Mouse (Mus musculus): ENCODE measurements around the gene Rnf185. TPM values are rescaled to one million over a fixed set of nuclear protein-coding genes. Genes with fewer than 3 reads are reported as not detected.

The Rnf185 gene
- polyA plus RNA-seq, 1 experiment, result not detected

GRCm38 (mm10) chr11:3454506-3454905 lies 2.3 kb upstream of the Rnf185 start:
- H3K4me1 ChIP-seq (ENCODE audit: control insufficient read depth, insufficient read depth, low read length), result peaks cover 6% of the 10 kb centered on the region; the same call in 1 of the 2 replicates
- H3K4me3 ChIP-seq (ENCODE audit: insufficient read depth, low read depth, low read length), result no peak overlapping the region
- WGBS, result 96% methylated on average over 3 of the region's 3 CpGs
- TF ChIP-seq POLR2A (IDR thresholded peaks at IDR 0.05; ENCODE audit: insufficient read depth, low read depth, low read length), result no peak
- no peak for TF ChIP-seq CTCF (IDR thresholded peaks at IDR 0.05; ENCODE audit: insufficient read depth, low read depth, low read length)
- H3K27ac ChIP-seq (ENCODE audit: insufficient read depth, low read depth, low read length), result no peak overlapping the region

GRCm38 (mm10) chr11:3453467-3453866 lies 1.3 kb upstream of the Rnf185 start:
- no peak overlapping the region for H3K27ac ChIP-seq (ENCODE audit: insufficient read depth, low read depth, low read length)
- 71% methylated on average over 6 of the region's 6 CpGs for WGBS
- no peak for TF ChIP-seq CTCF (IDR thresholded peaks at IDR 0.05; ENCODE audit: insufficient read depth, low read depth, low read length)
- no peak for TF ChIP-seq POLR2A (IDR thresholded peaks at IDR 0.05; ENCODE audit: insufficient read depth, low read depth, low read length)
- peak overlapping the region; percentile 14; the same call in 1 of the 2 replicates for H3K4me3 ChIP-seq (ENCODE audit: insufficient read depth, low read depth, low read length)
- H3K4me1 ChIP-seq (ENCODE audit: control insufficient read depth, insufficient read depth, low read length), result peaks cover 6% of the 10 kb centered on the region; the same call in 1 of the 2 replicates

- H3K4me1 ChIP-seq (ENCODE audit: control insufficient read depth, insufficient read depth, low read length), result peaks cover 6% of the 10 kb centered on the region; the same call in 1 of the 2 replicates
- TF ChIP-seq CTCF (IDR thresholded peaks at IDR 0.05; ENCODE audit: insufficient read depth, low read depth, low read length), result no peak
- TF ChIP-seq POLR2A (IDR thresholded peaks at IDR 0.05; ENCODE audit: insufficient read depth, low read depth, low read length), result no peak
- under 1% methylated on average over 9 of the region's 9 CpGs for WGBS
These were observed 606 bp upstream of the Rnf185 start for GRCm38 (mm10) chr11:3452769-3453168.

GRCm38 (mm10) chr11:3451701-3452163 lies 431 bp downstream of the Rnf185 start:
- peak overlapping the region; percentile 60 for H3K4me3 ChIP-seq (ENCODE audit: insufficient read depth, low read depth, low read length)
- under 1% methylated on average over 20 of the region's 20 CpGs for WGBS
- TF ChIP-seq CTCF (IDR thresholded peaks at IDR 0.05; ENCODE audit: insufficient read depth, low read depth, low read length) (no peak), POLR2A (IDR thresholded peaks at IDR 0.05; ENCODE audit: insufficient read depth, low read depth, low read length) (no peak)
- peaks cover 6% of the 10 kb centered on the region; the same call in 1 of the 2 replicates for H3K4me1 ChIP-seq (ENCODE audit: control insufficient read depth, insufficient read depth, low read length)
- peak overlapping the region; percentile 47 for H3K27ac ChIP-seq (ENCODE audit: insufficient read depth, low read depth, low read length)

More at GRCm38 (mm10) chr11:3452769-3453168, 606 bp upstream of the Rnf185 start:
- Histone ChIP-seq H3K4me3 (ENCODE audit: insufficient read depth, low read depth, low read length) (peak overlapping the region; percentile 60), H3K27ac (ENCODE audit: insufficient read depth, low read depth, low read length) (peak overlapping the region; percentile 59)

- Histone ChIP-seq H3K27ac (ENCODE audit: insufficient read depth, low read depth, low read length) (no peak overlapping the region), H3K4me1 (ENCODE audit: control insufficient read depth, insufficient read depth, low read length) (peaks cover 2% of the 10 kb centered on the region; the same call in 1 of the 2 replicates), H3K4me3 (ENCODE audit: insufficient read depth, low read depth, low read length) (no peak overlapping the region)
- WGBS, result 93% methylated on average over 8 of the region's 8 CpGs
- TF ChIP-seq POLR2A (IDR thresholded peaks at IDR 0.05; ENCODE audit: insufficient read depth, low read depth, low read length) (no peak), CTCF (IDR thresholded peaks at IDR 0.05; ENCODE audit: insufficient read depth, low read depth, low read length) (no peak)
These were observed 7.3 kb downstream of the Rnf185 start for GRCm38 (mm10) chr11:3444875-3445274.

GRCm38 (mm10) chr11:3443091-3443490 lies 9.1 kb downstream of the Rnf185 start:
- H3K4me1 ChIP-seq (ENCODE audit: control insufficient read depth, insufficient read depth, low read length), result no peaks in the 10 kb centered on the region
- WGBS, result 70% methylated on average over 2 of the region's 2 CpGs
- H3K27ac ChIP-seq (ENCODE audit: insufficient read depth, low read depth, low read length), result no peak overlapping the region
- no peak for TF ChIP-seq CTCF (IDR thresholded peaks at IDR 0.05; ENCODE audit: insufficient read depth, low read depth, low read length)
- TF ChIP-seq POLR2A (IDR thresholded peaks at IDR 0.05; ENCODE audit: insufficient read depth, low read depth, low read length), result no peak
- H3K4me3 ChIP-seq (ENCODE audit: insufficient read depth, low read depth, low read length), result no peak overlapping the region

- Histone ChIP-seq H3K4me3 (ENCODE audit: insufficient read depth, low read depth, low read length) (no peak overlapping the region), H3K4me1 (ENCODE audit: control insufficient read depth, insufficient read depth, low read length) (no peaks in the 10 kb centered on the region), H3K27ac (ENCODE audit: insufficient read depth, low read depth, low read length) (no peak overlapping the region)
- TF ChIP-seq POLR2A (IDR thresholded peaks at IDR 0.05; ENCODE audit: insufficient read depth, low read depth, low read length), result no peak
- no peak for TF ChIP-seq CTCF (IDR thresholded peaks at IDR 0.05; ENCODE audit: insufficient read depth, low read depth, low read length)
- 50% methylated on average over 4 of the region's 4 CpGs for WGBS
These were observed 9.5 kb downstream of the Rnf185 start for GRCm38 (mm10) chr11:3442677-3443076.

- H3K4me1 ChIP-seq (ENCODE audit: control insufficient read depth, insufficient read depth, low read length), result no peaks in the 10 kb centered on the region
- TF ChIP-seq POLR2A (IDR thresholded peaks at IDR 0.05; ENCODE audit: insufficient read depth, low read depth, low read length), result no peak
- H3K4me3 ChIP-seq (ENCODE audit: insufficient read depth, low read depth, low read length), result no peak overlapping the region
- H3K27ac ChIP-seq (ENCODE audit: insufficient read depth, low read depth, low read length), result no peak overlapping the region
These were observed 10.3 kb downstream of the Rnf185 start for GRCm38 (mm10) chr11:3441696-3442443.

GRCm38 (mm10) chr11:3437621-3438020 lies 14.5 kb downstream of the Rnf185 start:
- TF ChIP-seq CTCF (IDR thresholded peaks at IDR 0.05; ENCODE audit: insufficient read depth, low read depth, low read length) (no peak), POLR2A (IDR thresholded peaks at IDR 0.05; ENCODE audit: insufficient read depth, low read depth, low read length) (no peak)
- Histone ChIP-seq H3K27ac (ENCODE audit: insufficient read depth, low read depth, low read length) (no peak overlapping the region), H3K4me1 (ENCODE audit: control insufficient read depth, insufficient read depth, low read length) (no peaks in the 10 kb centered on the region), H3K4me3 (ENCODE audit: insufficient read depth, low read depth, low read length) (no peak overlapping the region)
- 98% methylated on average over 1 of the region's 1 CpGs for WGBS
